Comparison of ENCODE assay signal across 9 mouse cellular contexts in genomic region chr5:140178058-140178690, GRCm38 (mm10).
DNase-seq lines count a peak whose midpoint lies in the region; ATAC-seq and TF ChIP-seq lines count a peak whose summit lies in the region.
"Had no signal": no experiment of that assay in that cellular context is flagged by ENCODE, and none has a peak within 500 bp of the region (broad histone marks: within the 10 kb centered on the region; RNA-seq: fewer than 3 reads in every experiment).

No protein-coding gene starts in this region.

- peak overlapping the region; percentile 28; the same call in 1 of the 2 replicates for H3K27ac ChIP-seq in neural tube, embryonic 13.5 days (replicated peaks)
- H3K27ac ChIP-seq in hindbrain, postnatal 0 days = no peak overlapping the region; the same call in 1 of the 2 replicates
- H3K27ac ChIP-seq: embryonic facial prominence, embryonic 13.5 days had no signal

- H3K9ac ChIP-seq in neural tube, embryonic 13.5 days = peak overlapping the region; percentile 45; the same call in 1 of the 2 replicates
- no peak overlapping the region for H3K9ac ChIP-seq in hindbrain, postnatal 0 days (replicated peaks; ENCODE audit: low read length)
- H3K9ac ChIP-seq: embryonic facial prominence, embryonic 13.5 days had no signal

- H3K36me3 ChIP-seq in neural tube, embryonic 13.5 days = no peaks in the 10 kb centered on the region
- H3K36me3 ChIP-seq in hindbrain, postnatal 0 days (ENCODE audit: insufficient read depth, low read length) = no peaks in the 10 kb centered on the region
- H3K36me3 ChIP-seq: embryonic facial prominence, embryonic 13.5 days had no signal

- H3K9me3 ChIP-seq in neural tube, embryonic 13.5 days = no peaks in the 10 kb centered on the region
- no peaks in the 10 kb centered on the region for H3K9me3 ChIP-seq in hindbrain, postnatal 0 days (ENCODE audit: low read length)
- H3K9me3 ChIP-seq: embryonic facial prominence, embryonic 13.5 days had no signal

- peak; percentile 9; the same call in 1 of the 2 replicates for TF ChIP-seq CTCF in hindbrain, postnatal 0 days (IDR thresholded peaks at IDR 0.05; ENCODE audit: low read depth)

- no peak for DNase-seq in neural tube, embryonic 10.5 days (ENCODE audit: extremely low spot score, low spot score)
- peak; percentile 25 to 66 for DNase-seq in gastrocnemius, adult 8-10 months (ENCODE audit: low spot score in 2 of 2)
- DNase-seq in hindbrain, postnatal 0 days (ENCODE audit: low spot score) = peak; percentile 53
- peak; percentile 60 for DNase-seq in lung, postnatal 36 days
- no peak for DNase-seq in c-Kit-positive CD71-positive TER-119-positive erythroid progenitor cells, embryonic 14.5 days (ENCODE audit: low spot score)
- no peak for DNase-seq in layer of hippocampus, adult 9-11 months
- DNase-seq in spleen, adult 18-20 months = no peak

- H3K4me3 ChIP-seq in neural tube, embryonic 13.5 days = no peak overlapping the region
- no peak overlapping the region for H3K4me3 ChIP-seq in hindbrain, postnatal 0 days (ENCODE audit: low read length)
- H3K4me3 ChIP-seq: embryonic facial prominence, embryonic 13.5 days had no signal

- no peak for ATAC-seq in neural tube, embryonic 13.5 days (ENCODE audit: low read depth)
- peak; percentile 38; the same call in 1 of the 2 replicates for ATAC-seq in hindbrain, postnatal 0 days

- no peak overlapping the region for H3K4me2 ChIP-seq in neural tube, embryonic 13.5 days
- H3K4me2 ChIP-seq in hindbrain, postnatal 0 days (ENCODE audit: low read depth, low read length) = no peak overlapping the region
- H3K4me2 ChIP-seq: embryonic facial prominence, embryonic 13.5 days had no signal

- peaks cover 50% of the 10 kb centered on the region for H3K4me1 ChIP-seq in neural tube, embryonic 13.5 days (replicated peaks)
- H3K4me1 ChIP-seq in hindbrain, postnatal 0 days (ENCODE audit: insufficient read depth, low read length) = no peaks in the 10 kb centered on the region; the same call in 1 of the 2 replicates

- H3K27me3 ChIP-seq in neural tube, embryonic 13.5 days = no peaks in the 10 kb centered on the region
- H3K27me3 ChIP-seq in hindbrain, postnatal 0 days (ENCODE audit: insufficient read depth, low read length) = no peaks in the 10 kb centered on the region
- H3K27me3 ChIP-seq: embryonic facial prominence, embryonic 13.5 days had no signal

- 58% methylated on average over 10 of the region's 10 CpGs for WGBS in neural tube, embryonic 13.5 days
- WGBS in hindbrain, postnatal 0 days = 30% methylated on average over 10 of the region's 10 CpGs

Comparison
In these comparisons a context has a peak if more than half of its experiments do, and no peak if none do; other contexts are left out.
1. DNase-seq: peak in gastrocnemius, adult 8-10 months (2 of 2), hindbrain, postnatal 0 days (single experiment) and lung, postnatal 36 days (single experiment); none in neural tube, embryonic 10.5 days (single experiment), c-Kit-positive CD71-positive TER-119-positive erythroid progenitor cells, embryonic 14.5 days (single experiment), layer of hippocampus, adult 9-11 months (single experiment) and spleen, adult 18-20 months (0 of 2).